Mouse (Mus musculus) intestine, embryonic 16.5 days (tissue): Measurements from ENCODE around the gene Dvl1. TPM values are rescaled to one million over a fixed set of nuclear protein-coding genes. Genes with fewer than 3 reads are reported as not detected.

Experiments used
- ATAC-seq: fragments of 200-750 bp; cut with Nextera tagmentation; 2 replicates; pipeline ENCODE4 v1.8.0; 2017; ENCODE audit warnings: moderate TSS enrichment, moderate library complexity
- H3K27ac ChIP-seq: fragments of 300-500 bp; sonication (generic); 2 replicates; pipeline ENCODE4 v1.5.1; 2014; ENCODE audit warnings: mild to moderate bottlenecking, low read length
- H3K27me3 ChIP-seq: fragments of 300-500 bp; sonication (generic); replicated peaks from 2 replicates; pipeline ENCODE4 v1.6.1; 2014; ENCODE audit warnings: low read length, control low read depth, mixed read lengths; ENCODE audit not compliant: control insufficient read depth, insufficient read depth
- H3K36me3 ChIP-seq: fragments of 300-500 bp; sonication (generic); 2 replicates; pipeline ENCODE4 v1.6.1; 2014; ENCODE audit warnings: low read length, control low read depth; ENCODE audit not compliant: control insufficient read depth, insufficient read depth
- H3K4me1 ChIP-seq: fragments of 300-500 bp; sonication (generic); 2 replicates; pipeline ENCODE4 v1.6.1; 2014; ENCODE audit warnings: low read length, control low read depth, mixed read lengths; ENCODE audit not compliant: control insufficient read depth, insufficient read depth
- H3K4me2 ChIP-seq: fragments of 300-500 bp; sonication (generic); 2 replicates; pipeline ENCODE4 v1.6.1; 2014; ENCODE audit warnings: low read depth, low read length, control low read depth
- H3K4me3 ChIP-seq: fragments of 300-500 bp; sonication (generic); 2 replicates; pipeline ENCODE4 v1.5.1; 2014; ENCODE audit warnings: mild to moderate bottlenecking, low read length
- H3K9ac ChIP-seq: fragments of 300-500 bp; sonication (generic); 2 replicates; pipeline ENCODE4 v1.6.1; 2014; ENCODE audit warnings: low read depth, low read length
- H3K9me3 ChIP-seq: fragments of 300-500 bp; sonication (generic); 2 replicates; pipeline ENCODE4 v1.6.1; 2016; ENCODE audit warnings: low read length, control low read depth; ENCODE audit not compliant: control insufficient read depth
- WGBS: fragments of 180-500 bp; shearing (Covaris S2); extraction: QIAGEN DNeasy Blood & Tissue Kit; methylation state at CpG from one replicate; pipeline ENCODE4 v1.1.7; 2014; 5-methylcytosine and 5-hydroxymethylcytosine counted together
- polyA plus RNA-seq: library from polyadenylated mRNA; unstranded; fragments of >200 nt; fragmentation: Nextera tagmentation; extraction: Ambion mirVana; gene quantifications from 2 replicates; pipeline ENCODE4 v1.2.1, GENCODE M21; 2015

Gene Dvl1
- polyA plus RNA-seq, 1 experiment from 2014 or later, result 4.7 TPM

- H3K9ac ChIP-seq, result no peak overlapping the region
- H3K4me2 ChIP-seq, result no peak overlapping the region
- ATAC-seq, result no peak
- H3K4me3 ChIP-seq, result no peak overlapping the region
- peaks cover 25% of the 10 kb centered on the region for H3K4me1 ChIP-seq
- H3K27me3 ChIP-seq, result no peaks in the 10 kb centered on the region
- H3K9me3 ChIP-seq, result no peaks in the 10 kb centered on the region
- 89% methylated on average over 4 of the region's 4 CpGs for WGBS
- H3K27ac ChIP-seq, result no peak overlapping the region
- H3K36me3 ChIP-seq, result peaks cover 16% of the 10 kb centered on the region; the same call in 1 of the 2 replicates
Measured at GRCm38 (mm10) chr4:155895826-155896225, 48.6 kb downstream of the Dvl1 start.

GRCm38 (mm10) chr4:155896461-155896860, 49.3 kb downstream of the Dvl1 start:
- no peak overlapping the region for H3K27ac ChIP-seq
- no peak overlapping the region for H3K4me2 ChIP-seq
- no peaks in the 10 kb centered on the region for H3K27me3 ChIP-seq
- H3K9ac ChIP-seq, result no peak overlapping the region
- ATAC-seq, result no peak
- 95% methylated on average over 12 of the region's 12 CpGs for WGBS
- H3K9me3 ChIP-seq, result no peaks in the 10 kb centered on the region
- H3K36me3 ChIP-seq, result peaks cover 16% of the 10 kb centered on the region; the same call in 1 of the 2 replicates
- H3K4me3 ChIP-seq, result no peak overlapping the region
- H3K4me1 ChIP-seq, result peaks cover 24% of the 10 kb centered on the region

GRCm38 (mm10) chr4:155898318-155898717, 51.1 kb downstream of the Dvl1 start:
- Histone ChIP-seq H3K27me3 (no peaks in the 10 kb centered on the region), H3K9ac (no peak overlapping the region), H3K4me1 (peaks cover 16% of the 10 kb centered on the region), H3K9me3 (no peaks in the 10 kb centered on the region), H3K4me3 (no peak overlapping the region), H3K27ac (no peak overlapping the region), H3K4me2 (no peak overlapping the region), H3K36me3 (peaks cover 19% of the 10 kb centered on the region)
- no peak for ATAC-seq
- 95% methylated on average over 2 of the region's 2 CpGs for WGBS

GRCm38 (mm10) chr4:155899355-155899754, 52.2 kb downstream of the Dvl1 start:
- peaks cover 19% of the 10 kb centered on the region for H3K36me3 ChIP-seq

GRCm38 (mm10) chr4:155901205-155901604, 54.0 kb downstream of the Dvl1 start:
- Histone ChIP-seq H3K4me2 (no peak overlapping the region), H3K4me3 (no peak overlapping the region), H3K9ac (no peak overlapping the region), H3K4me1 (no peaks in the 10 kb centered on the region), H3K27ac (no peak overlapping the region), H3K27me3 (no peaks in the 10 kb centered on the region), H3K36me3 (peaks cover 19% of the 10 kb centered on the region), H3K9me3 (no peaks in the 10 kb centered on the region)
- 0 out of 2 replicates have a peak, but pooled peaks have one; percentile 38 for ATAC-seq
- 61% methylated on average over 3 of the region's 3 CpGs for WGBS

More at GRCm38 (mm10) chr4:155899355-155899754, 52.2 kb downstream of the Dvl1 start:
- H3K27me3 ChIP-seq, result no peaks in the 10 kb centered on the region
- WGBS, result 89% methylated on average over 7 of the region's 7 CpGs
- H3K27ac ChIP-seq, result no peak overlapping the region
- no peak overlapping the region for H3K9ac ChIP-seq
- no peak overlapping the region for H3K4me3 ChIP-seq
- no peaks in the 10 kb centered on the region for H3K9me3 ChIP-seq
- peaks cover 6% of the 10 kb centered on the region for H3K4me1 ChIP-seq
- ATAC-seq, result no peak
- H3K4me2 ChIP-seq, result no peak overlapping the region

- no peaks in the 10 kb centered on the region for H3K27me3 ChIP-seq
- peaks cover 12% of the 10 kb centered on the region for H3K36me3 ChIP-seq
- H3K9me3 ChIP-seq, result no peaks in the 10 kb centered on the region
- no peak overlapping the region for H3K4me2 ChIP-seq
- H3K4me3 ChIP-seq, result no peak overlapping the region
- no peak for ATAC-seq
- no peaks in the 10 kb centered on the region for H3K4me1 ChIP-seq
- H3K27ac ChIP-seq, result no peak overlapping the region
- 95% methylated on average over 13 of the region's 13 CpGs for WGBS
- H3K9ac ChIP-seq, result no peak overlapping the region
Measured at GRCm38 (mm10) chr4:155903246-155903645, 56.0 kb downstream of the Dvl1 start.

GRCm38 (mm10) chr4:155904318-155905102, 57.3 kb downstream of the Dvl1 start:
- WGBS, result 95% methylated on average over 13 of the region's 13 CpGs
- peaks cover 5% of the 10 kb centered on the region; the same call in 1 of the 2 replicates for H3K36me3 ChIP-seq
- ATAC-seq, result no peak

GRCm38 (mm10) chr4:155905634-155906033, 58.4 kb downstream of the Dvl1 start:
- Histone ChIP-seq H3K4me2 (no peak overlapping the region), H3K27ac (no peak overlapping the region)

More at GRCm38 (mm10) chr4:155904318-155905102, 57.3 kb downstream of the Dvl1 start:
- no peak overlapping the region for H3K27ac ChIP-seq
- no peak overlapping the region for H3K9ac ChIP-seq
- no peaks in the 10 kb centered on the region for H3K9me3 ChIP-seq
- H3K27me3 ChIP-seq, result no peaks in the 10 kb centered on the region
- H3K4me2 ChIP-seq, result no peak overlapping the region
- no peak overlapping the region for H3K4me3 ChIP-seq
- no peaks in the 10 kb centered on the region for H3K4me1 ChIP-seq

GRCm38 (mm10) chr4:155906125-155906524, 58.9 kb downstream of the Dvl1 start:
- WGBS, result 83% methylated on average over 9 of the region's 9 CpGs
- Histone ChIP-seq H3K9ac (no peak overlapping the region), H3K36me3 (peaks cover 3% of the 10 kb centered on the region; the same call in 1 of the 2 replicates), H3K4me1 (no peaks in the 10 kb centered on the region), H3K4me3 (no peak overlapping the region), H3K27me3 (no peaks in the 10 kb centered on the region), H3K9me3 (no peaks in the 10 kb centered on the region), H3K4me2 (no peak overlapping the region), H3K27ac (no peak overlapping the region)
- no peak for ATAC-seq

More at GRCm38 (mm10) chr4:155905634-155906033, 58.4 kb downstream of the Dvl1 start:
- Histone ChIP-seq H3K4me3 (no peak overlapping the region), H3K36me3 (peaks cover 3% of the 10 kb centered on the region; the same call in 1 of the 2 replicates), H3K9ac (no peak overlapping the region), H3K27me3 (no peaks in the 10 kb centered on the region), H3K9me3 (no peaks in the 10 kb centered on the region), H3K4me1 (no peaks in the 10 kb centered on the region)
- ATAC-seq, result no peak
- 88% methylated on average over 13 of the region's 13 CpGs for WGBS
